Mouse (Mus musculus): ENCODE measurements around the gene Oxnad1. TPM values are rescaled to one million over a fixed set of nuclear protein-coding genes. Genes with fewer than 3 reads are reported as not detected.

Oxnad1 gene
- polyA plus RNA-seq (2015; fragmentation: Nextera tagmentation; extraction: Ambion mirVana), result 19.0 and 20.9 TPM in 2 replicates

DNA sequence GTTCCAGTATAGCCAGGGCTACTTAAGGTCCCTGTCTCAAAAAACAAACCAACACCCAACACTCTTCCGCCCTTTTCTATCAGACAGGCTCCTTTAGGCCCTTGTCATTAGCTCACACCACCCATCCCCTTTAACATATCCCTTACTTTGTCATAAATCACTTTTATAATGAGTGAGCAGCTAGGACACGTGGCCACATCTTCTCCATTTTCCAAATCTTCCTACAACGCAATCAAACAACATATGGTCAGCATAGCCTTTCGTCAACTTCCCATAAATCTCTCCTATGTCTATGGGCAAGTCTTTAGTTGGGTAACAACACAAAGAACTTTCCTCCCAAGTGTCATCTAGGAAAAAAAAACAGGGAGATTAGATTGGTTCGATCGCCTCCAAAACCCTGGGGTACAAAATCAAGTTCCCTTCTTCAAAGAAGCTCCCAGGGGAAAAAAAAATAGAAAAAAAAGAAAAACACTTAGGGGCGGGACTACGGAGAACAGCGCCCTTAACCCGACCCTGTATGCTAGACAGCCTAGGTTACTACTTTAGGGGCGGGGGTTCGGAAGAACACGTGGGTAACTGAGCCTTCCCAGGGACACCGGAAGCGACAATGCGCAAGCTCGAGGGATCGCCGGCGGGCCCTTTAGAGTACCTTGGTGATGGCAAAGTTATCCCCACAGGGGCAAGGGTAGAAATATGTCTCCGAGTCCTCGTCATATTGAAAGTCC, at the start of gene Oxnad1:
TSS of gene Oxnad1 (plus strand) at position 614 of the 725 bp plus-strand sequence.
- Histone ChIP-seq H3K4me1 (peaks cover 8% of the 10 kb centered on the region), H3K4me3 (peak within 1 kb of the TSS; percentile 68), H3K9me3 (no peaks in the 10 kb centered on the region), H3K4me2 (peak within 1 kb of the TSS; percentile 71), H3K27ac (peak within 1 kb of the TSS; percentile 87), H3K9ac (peak within 1 kb of the TSS; percentile 72), H3K27me3 (no peaks in the 10 kb centered on the region), H3K36me3 (peaks cover 24% of the 10 kb centered on the region)
- WGBS, result 2% methylated on average over 22 of the region's 22 CpGs
- peak; percentile 95 for ATAC-seq (ENCODE audit: borderline replicate concordance, extremely low read depth, low FRiP score, low TSS enrichment)

DNA sequence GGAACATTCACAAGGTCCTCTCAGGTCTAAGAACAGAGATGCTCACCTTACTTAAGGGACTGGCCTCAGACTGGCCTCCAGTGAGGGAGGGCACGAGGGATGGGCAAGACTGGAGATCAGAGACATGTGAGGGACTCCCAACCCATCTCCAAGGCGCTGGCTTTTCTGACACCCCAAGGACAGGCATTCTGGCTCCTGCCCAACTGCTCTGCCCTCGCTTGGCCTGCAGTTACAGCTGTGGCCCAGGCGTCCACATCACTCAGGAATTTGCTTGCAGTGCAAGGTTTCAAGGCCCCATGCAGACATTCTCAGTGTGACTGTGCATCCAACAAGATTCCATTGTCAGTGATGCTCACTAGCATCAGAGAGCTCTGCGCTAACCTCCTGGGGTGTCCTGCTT, 48.7 kb upstream of the Oxnad1 start:
- Histone ChIP-seq H3K4me2 (no peak overlapping the region), H3K4me1 (no peaks in the 10 kb centered on the region), H3K9ac (no peak overlapping the region), H3K36me3 (no peaks in the 10 kb centered on the region), H3K27ac (no peak overlapping the region), H3K4me3 (no peak overlapping the region), H3K27me3 (no peaks in the 10 kb centered on the region), H3K9me3 (no peaks in the 10 kb centered on the region)
- ATAC-seq (ENCODE audit: borderline replicate concordance, extremely low read depth, low FRiP score, low TSS enrichment), result no peak
- 56% methylated on average over 5 of the region's 5 CpGs for WGBS

DNA sequence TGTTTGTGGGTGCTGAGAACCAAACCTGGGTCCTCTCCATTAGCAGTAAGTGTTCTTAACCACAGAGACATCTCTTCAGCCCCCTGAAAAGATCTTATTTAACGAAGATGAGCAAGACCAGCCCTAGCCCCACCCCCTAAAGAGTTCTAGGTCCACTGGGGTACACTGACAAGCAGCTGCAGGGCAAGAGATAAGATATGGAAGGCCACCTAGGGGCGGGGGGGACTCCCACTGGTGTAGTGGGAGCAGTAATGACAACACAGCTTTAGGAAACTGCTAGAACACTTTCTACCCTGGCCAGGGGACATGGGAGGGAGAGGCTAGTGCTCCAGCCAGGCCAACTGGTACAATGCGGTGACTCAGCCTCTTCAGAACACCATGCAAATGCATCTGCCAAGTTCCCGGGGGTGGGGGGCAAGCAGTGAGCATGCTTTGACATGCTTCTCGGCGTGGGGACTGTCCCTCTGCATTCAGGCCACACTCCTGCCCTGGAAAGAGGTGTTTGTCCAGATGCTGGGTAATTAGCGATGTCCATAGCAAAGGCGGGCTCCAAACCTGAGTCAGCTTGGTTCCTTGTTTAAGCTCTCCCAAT, 47.4 kb upstream of the Oxnad1 start:
- no peak overlapping the region for H3K4me2 ChIP-seq
- H3K36me3 ChIP-seq, result no peaks in the 10 kb centered on the region
- no peak overlapping the region for H3K27ac ChIP-seq
- H3K9ac ChIP-seq, result no peak overlapping the region
- ATAC-seq (ENCODE audit: borderline replicate concordance, extremely low read depth, low FRiP score, low TSS enrichment), result no peak
- no peaks in the 10 kb centered on the region for H3K27me3 ChIP-seq
- no peaks in the 10 kb centered on the region for H3K4me1 ChIP-seq
- H3K9me3 ChIP-seq, result no peaks in the 10 kb centered on the region
- 73% methylated on average over 8 of the region's 8 CpGs for WGBS
- no peak overlapping the region for H3K4me3 ChIP-seq

DNA sequence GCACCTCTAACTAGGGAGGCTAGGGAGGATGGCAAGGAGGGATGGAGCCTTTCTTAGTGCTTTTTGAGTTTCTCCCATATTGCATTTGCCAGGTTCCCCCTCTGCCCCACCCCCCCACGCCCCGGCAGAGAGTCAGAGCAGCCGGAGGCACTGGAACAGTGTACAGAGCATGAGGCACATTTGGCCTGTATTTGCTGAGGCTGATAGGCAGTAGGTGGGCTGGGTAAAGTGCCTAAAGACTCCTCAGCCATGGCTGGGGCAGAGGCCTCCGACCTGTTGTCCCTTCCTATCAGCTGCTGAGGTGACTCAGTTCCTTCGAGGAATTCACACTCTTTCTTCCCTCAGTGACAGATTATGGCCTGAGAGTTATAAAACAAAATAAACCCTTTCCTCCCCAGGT, 43.1 kb upstream of the Oxnad1 start:
- Histone ChIP-seq H3K9me3 (no peaks in the 10 kb centered on the region), H3K4me3 (no peak overlapping the region), H3K4me2 (no peak overlapping the region), H3K36me3 (no peaks in the 10 kb centered on the region), H3K4me1 (no peaks in the 10 kb centered on the region), H3K9ac (no peak overlapping the region), H3K27me3 (no peaks in the 10 kb centered on the region), H3K27ac (no peak overlapping the region)
- ATAC-seq (ENCODE audit: borderline replicate concordance, extremely low read depth, low FRiP score, low TSS enrichment), result no peak
- WGBS, result 30% methylated on average over 5 of the region's 5 CpGs

DNA sequence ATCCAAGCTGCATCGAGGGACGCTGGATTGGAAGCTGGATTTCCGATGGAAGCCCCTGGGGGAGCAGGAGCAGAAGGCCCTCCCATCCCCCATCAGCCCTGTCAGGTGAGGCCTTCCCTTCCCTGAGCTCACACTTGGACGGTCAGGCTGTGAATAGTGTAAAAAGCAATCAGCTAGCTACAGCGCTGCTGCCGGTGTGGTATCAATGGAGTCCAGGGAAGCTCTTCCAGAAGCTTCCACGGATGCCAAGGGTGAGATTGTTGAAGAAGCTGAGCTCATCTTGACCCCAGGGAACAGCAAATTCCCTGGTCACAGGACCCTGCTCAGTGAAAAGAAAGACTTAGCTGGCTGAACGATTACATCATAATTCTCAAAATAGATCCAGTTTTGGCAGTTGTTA, 38.8 kb upstream of the Oxnad1 start:
- H3K36me3 ChIP-seq, result no peaks in the 10 kb centered on the region
- no peak overlapping the region for H3K4me2 ChIP-seq
- H3K4me3 ChIP-seq, result no peak overlapping the region
- no peak for ATAC-seq (ENCODE audit: borderline replicate concordance, extremely low read depth, low FRiP score, low TSS enrichment)
- no peaks in the 10 kb centered on the region for H3K4me1 ChIP-seq
- no peak overlapping the region for H3K27ac ChIP-seq
- H3K27me3 ChIP-seq, result no peaks in the 10 kb centered on the region
- WGBS, result 63% methylated on average over 8 of the region's 8 CpGs
- no peak overlapping the region for H3K9ac ChIP-seq
- no peaks in the 10 kb centered on the region for H3K9me3 ChIP-seq

DNA sequence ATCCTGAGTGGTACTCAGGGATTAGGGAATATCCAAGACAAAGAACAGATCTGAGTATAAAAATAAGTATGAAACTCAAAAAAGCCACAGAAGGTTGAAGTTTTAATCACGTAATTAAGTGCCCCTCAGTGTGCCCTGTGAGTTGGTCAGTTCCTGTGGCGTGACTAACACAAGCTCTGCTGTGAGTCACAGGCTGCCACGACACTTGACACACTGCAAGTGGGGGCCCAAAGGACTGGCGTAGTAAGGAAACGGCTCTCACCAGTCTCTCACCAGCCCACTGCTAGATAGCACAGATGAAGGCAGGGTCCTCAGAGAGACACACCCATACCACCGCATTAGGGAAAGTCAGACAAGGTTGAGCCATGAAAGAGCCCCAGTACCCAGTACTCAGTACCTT, 35.0 kb upstream of the Oxnad1 start:
- Histone ChIP-seq H3K36me3 (no peaks in the 10 kb centered on the region), H3K27me3 (no peaks in the 10 kb centered on the region), H3K4me1 (no peaks in the 10 kb centered on the region), H3K9me3 (no peaks in the 10 kb centered on the region), H3K4me3 (no peak overlapping the region), H3K27ac (no peak overlapping the region), H3K4me2 (no peak overlapping the region), H3K9ac (no peak overlapping the region)
- no peak for ATAC-seq (ENCODE audit: borderline replicate concordance, extremely low read depth, low FRiP score, low TSS enrichment)
- WGBS, result 78% methylated on average over 6 of the region's 6 CpGs

DNA sequence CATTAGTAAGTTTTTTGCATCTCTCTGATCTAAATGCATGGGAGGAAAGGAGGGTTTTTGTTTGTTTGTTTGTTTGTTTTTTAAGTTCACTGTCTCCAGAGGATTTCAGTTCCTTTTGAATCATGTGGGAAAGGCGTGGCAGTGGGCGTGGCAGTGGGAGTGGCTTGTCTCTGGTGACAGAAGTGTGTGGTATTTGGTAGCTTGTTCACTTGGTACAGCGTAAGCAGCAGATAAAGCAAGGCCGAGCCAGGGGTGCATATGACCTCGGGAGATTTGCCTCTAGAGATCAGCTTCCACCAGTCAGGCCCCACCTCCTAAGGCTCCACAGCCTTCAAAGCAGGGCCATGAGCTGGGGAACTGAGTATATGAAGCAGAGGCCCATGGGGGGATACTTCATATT, 31.3 kb upstream of the Oxnad1 start:
- Histone ChIP-seq H3K9me3 (no peaks in the 10 kb centered on the region), H3K4me2 (no peak overlapping the region), H3K9ac (no peak overlapping the region), H3K27ac (no peak overlapping the region), H3K36me3 (no peaks in the 10 kb centered on the region), H3K4me3 (no peak overlapping the region), H3K4me1 (no peaks in the 10 kb centered on the region), H3K27me3 (no peaks in the 10 kb centered on the region)
- WGBS, result 60% methylated on average over 5 of the region's 5 CpGs
- ATAC-seq (ENCODE audit: borderline replicate concordance, extremely low read depth, low FRiP score, low TSS enrichment), result no peak

DNA sequence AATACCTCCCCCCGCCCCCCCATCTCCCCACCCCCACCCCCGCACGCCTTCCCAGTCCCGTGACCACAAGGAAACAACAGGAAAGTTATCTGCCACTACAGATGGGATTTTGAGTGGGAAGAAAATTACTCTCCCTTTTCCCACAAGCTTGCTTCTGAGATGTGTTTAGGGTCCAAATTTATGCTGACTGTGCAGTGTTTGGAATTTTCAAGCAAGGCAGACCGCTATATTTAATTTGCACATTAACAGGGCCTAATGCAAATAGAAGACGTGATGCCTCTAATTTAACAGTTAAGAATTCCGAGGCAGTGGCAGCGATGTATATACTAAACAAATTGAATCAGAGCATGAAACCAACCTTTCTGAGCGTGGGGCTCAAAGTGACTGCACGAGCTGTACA, 30.4 kb upstream of the Oxnad1 start:
- Histone ChIP-seq H3K4me1 (no peaks in the 10 kb centered on the region), H3K4me2 (no peak overlapping the region), H3K9ac (no peak overlapping the region), H3K4me3 (no peak overlapping the region), H3K27ac (no peak overlapping the region), H3K27me3 (no peaks in the 10 kb centered on the region), H3K9me3 (no peaks in the 10 kb centered on the region), H3K36me3 (no peaks in the 10 kb centered on the region)
- ATAC-seq (ENCODE audit: borderline replicate concordance, extremely low read depth, low FRiP score, low TSS enrichment), result no peak
- WGBS, result 50% methylated on average over 10 of the region's 10 CpGs

DNA sequence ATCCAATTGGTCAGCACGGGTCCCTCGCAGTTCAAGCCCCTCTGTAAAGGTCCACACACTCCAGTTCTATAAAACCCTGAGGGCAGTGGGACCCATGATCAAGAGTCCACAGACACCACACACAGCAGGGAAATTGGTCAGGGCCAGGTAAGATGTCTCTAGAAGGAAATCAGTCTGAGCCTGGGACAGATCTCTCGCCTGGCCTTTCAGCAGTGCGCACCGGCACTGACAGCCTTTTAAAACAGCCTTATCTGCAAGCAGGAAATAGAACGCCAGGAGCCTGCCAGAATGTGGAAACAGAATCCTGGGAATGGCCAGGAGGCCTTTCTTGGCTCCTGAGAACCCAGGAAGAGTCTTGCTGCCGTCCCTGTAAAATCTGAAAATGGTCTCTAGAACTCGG, 29.4 kb upstream of the Oxnad1 start:
- Histone ChIP-seq H3K4me2 (no peak overlapping the region), H3K4me1 (no peaks in the 10 kb centered on the region), H3K27ac (no peak overlapping the region), H3K36me3 (no peaks in the 10 kb centered on the region), H3K4me3 (no peak overlapping the region), H3K9me3 (no peaks in the 10 kb centered on the region), H3K27me3 (no peaks in the 10 kb centered on the region), H3K9ac (no peak overlapping the region)
- no peak for ATAC-seq (ENCODE audit: borderline replicate concordance, extremely low read depth, low FRiP score, low TSS enrichment)
- WGBS, result 46% methylated on average over 8 of the region's 8 CpGs

DNA sequence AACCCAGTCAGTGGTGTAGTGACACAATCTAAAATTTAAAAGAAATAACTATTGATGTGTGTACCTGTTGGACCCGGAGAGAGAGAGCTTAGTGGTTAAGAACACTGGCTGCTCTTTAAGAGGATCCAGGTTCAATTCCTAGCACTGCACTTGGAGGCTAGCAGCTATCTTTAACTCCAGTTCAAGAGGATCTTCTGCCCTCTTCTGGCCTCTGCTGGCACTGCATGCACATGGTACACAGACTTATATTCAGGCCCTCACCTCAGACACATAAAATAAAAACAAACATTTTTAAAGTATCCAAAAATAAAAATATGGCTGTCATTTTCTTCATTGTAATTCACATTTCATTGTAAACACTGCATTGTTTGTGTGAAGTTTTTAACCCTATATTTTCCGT, 28.5 kb upstream of the Oxnad1 start:
- 89% methylated on average over 2 of the region's 2 CpGs for WGBS
- Histone ChIP-seq H3K4me3 (no peak overlapping the region), H3K4me2 (no peak overlapping the region), H3K9me3 (no peaks in the 10 kb centered on the region), H3K4me1 (no peaks in the 10 kb centered on the region), H3K36me3 (no peaks in the 10 kb centered on the region), H3K27ac (no peak overlapping the region), H3K9ac (no peak overlapping the region), H3K27me3 (no peaks in the 10 kb centered on the region)
- ATAC-seq (ENCODE audit: borderline replicate concordance, extremely low read depth, low FRiP score, low TSS enrichment), result no peak

DNA sequence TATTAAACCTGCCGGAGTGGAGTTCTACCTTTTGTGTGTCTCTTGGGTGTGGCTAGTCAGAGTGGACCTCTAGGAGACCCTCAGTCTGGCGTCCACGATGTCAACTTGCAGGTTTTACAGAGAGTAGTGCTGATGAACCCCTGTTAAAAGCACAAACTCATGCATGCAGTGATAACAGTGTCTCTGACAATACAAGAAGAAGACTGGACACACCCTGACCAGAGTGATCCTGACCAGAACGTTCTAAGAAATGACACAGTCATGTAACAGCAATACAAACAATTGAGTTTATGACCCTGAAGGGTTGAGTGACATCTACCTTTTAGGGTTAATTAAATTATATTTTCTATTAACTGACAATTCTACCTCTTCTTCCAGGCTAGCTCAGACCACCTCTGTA, 27.5 kb upstream of the Oxnad1 start:
- Histone ChIP-seq H3K4me3 (no peak overlapping the region), H3K9me3 (no peaks in the 10 kb centered on the region), H3K4me2 (no peak overlapping the region), H3K27me3 (no peaks in the 10 kb centered on the region), H3K4me1 (no peaks in the 10 kb centered on the region), H3K9ac (no peak overlapping the region), H3K27ac (no peak overlapping the region), H3K36me3 (no peaks in the 10 kb centered on the region)
- WGBS, result 79% methylated on average over 4 of the region's 4 CpGs
- ATAC-seq (ENCODE audit: borderline replicate concordance, extremely low read depth, low FRiP score, low TSS enrichment), result no peak

DNA sequence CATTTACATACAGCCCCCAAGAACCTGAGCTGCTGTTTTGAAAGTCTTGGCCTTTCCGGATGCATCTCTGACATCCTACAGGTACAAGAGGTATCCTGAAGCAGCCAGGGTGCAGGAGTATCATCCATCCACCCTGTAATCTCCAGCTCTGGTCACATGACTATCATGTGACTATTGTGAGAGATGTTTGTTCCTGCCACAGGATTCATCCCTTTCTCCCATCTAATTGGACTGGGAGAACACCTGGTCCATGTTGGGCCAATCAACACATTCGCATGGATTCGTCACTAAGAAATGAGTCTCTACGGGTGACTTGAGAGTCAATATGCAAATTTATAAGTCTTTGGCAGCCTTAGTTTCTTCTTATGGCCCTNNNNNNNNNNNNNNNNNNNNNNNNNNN, 23.8 kb upstream of the Oxnad1 start:
- 81% methylated on average over 4 of the region's 4 CpGs for WGBS
- no peak overlapping the region for H3K4me3 ChIP-seq
- ATAC-seq (ENCODE audit: borderline replicate concordance, extremely low read depth, low FRiP score, low TSS enrichment), result no peak

More for the DNA sequence above, 23.8 kb upstream of the Oxnad1 start:
- Histone ChIP-seq H3K27ac (no peak overlapping the region), H3K27me3 (no peaks in the 10 kb centered on the region), H3K4me2 (no peak overlapping the region), H3K9me3 (no peaks in the 10 kb centered on the region), H3K36me3 (no peaks in the 10 kb centered on the region), H3K9ac (no peak overlapping the region), H3K4me1 (no peaks in the 10 kb centered on the region)

Data from lung, embryonic 15.5 days (tissue).